Mouse (Mus musculus): Measurements from ENCODE around the gene Shank1. TPM values are rescaled to one million over a fixed set of nuclear protein-coding genes. Genes with fewer than 3 reads are reported as not detected.

Shank1 gene
- 23.6 and 34.2 TPM in 2 replicates for polyA plus RNA-seq (2012; rRNA removed)

DNA sequence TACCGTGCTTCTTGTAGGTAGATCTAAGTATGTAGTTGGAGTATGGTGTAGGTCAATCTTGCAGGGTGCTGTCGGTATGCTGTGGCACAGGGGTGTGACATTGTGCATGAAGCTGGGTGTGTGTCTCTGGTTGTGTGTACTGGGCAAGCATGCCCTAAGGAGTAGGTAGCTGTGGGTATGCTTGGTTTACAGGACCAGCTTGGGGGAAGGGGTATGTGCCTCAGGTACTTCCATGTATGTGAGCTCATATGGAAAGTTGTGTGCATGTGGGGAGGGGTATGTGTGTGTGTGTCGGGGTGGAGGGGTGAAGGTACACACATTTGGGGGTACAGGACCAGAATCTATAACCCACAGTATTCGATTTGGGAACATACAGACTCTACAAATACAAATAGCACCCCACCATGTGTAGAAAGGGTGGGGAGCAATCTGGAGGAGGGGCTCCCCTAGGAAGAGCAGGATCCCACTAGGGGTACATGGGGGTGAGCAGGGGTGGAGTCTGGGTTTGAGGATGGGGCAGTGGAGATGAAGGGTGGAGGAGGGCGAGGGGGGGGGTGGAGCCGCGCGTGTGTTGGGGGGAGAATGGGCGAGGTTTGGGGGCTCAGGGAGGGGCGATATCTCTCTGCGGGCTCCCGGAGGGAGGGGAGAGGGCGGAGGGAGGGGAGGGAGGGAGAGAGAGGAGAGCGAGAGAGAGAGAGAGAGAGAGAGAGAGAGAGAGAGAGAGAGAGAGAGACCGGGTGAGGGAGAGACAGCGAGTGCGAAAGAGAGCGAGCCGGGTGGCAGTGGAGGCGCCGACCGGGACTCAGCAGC is at the start of gene Shank1:
Shank1 (plus strand) TSS at position 779 of the 810 bp plus-strand sequence.

DNA sequence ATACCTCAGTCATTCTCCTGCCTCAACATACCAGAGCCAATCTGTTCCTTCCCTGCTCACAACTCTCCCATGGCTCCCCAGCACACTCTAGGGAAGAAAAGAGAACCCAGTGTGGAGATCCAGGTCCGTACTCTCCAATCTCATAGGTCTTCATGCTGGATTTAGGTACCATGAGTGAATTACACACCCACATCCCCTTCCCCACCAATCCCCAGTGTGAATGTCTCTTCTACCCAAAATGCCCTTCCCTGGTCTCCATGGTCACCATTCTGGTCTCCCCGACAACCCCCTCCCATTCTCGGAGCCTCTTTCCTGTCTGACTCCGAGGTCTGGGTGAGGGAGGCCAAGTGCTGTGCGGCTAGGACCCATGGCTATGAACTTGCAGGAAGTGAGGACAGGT is 48.9 kb upstream of the Shank1 start, which contains the start of gene Gm15517:
Gm15517 (plus strand) TSS at position 301 of the 400 bp plus-strand sequence.

DNA sequence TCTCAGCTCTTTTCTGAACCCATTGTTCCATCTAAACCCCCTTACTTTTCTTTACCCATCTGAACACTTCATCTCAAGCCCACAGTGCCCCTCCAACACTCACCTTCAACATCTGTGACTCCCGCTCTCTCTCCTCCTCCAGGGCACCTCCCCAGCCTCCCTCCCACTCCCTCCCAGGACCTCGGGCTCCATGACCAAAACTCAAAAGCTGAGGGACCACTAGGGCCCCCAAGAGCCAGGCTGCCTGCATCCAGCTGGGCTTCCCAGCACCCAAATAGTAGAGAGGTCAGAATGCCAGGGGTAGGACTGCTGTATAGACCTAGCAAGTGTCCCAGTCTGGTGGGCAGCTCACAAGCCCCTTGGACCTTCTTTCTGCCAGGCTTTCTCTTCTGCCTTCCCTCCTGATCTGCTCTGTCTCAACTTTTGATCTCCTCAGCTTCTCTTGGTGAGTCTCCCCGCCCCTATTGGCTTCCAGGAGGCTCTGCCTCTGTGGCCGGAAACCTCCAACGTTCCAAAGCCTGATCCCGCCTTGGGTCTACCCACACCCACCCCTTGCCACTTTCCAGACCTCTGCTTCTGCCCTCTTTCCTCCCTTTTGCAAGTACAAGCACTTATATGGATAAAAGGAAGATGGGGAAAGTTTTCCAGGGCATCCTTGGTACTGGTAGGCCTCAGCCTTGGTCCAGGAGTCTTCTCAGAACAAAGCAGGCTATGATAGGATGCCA is 3.4 kb upstream of the Shank1 start, which contains the start of gene Clec11a:
Clec11a (minus strand) TSS at position 387 of the 725 bp plus-strand sequence.

DNA sequence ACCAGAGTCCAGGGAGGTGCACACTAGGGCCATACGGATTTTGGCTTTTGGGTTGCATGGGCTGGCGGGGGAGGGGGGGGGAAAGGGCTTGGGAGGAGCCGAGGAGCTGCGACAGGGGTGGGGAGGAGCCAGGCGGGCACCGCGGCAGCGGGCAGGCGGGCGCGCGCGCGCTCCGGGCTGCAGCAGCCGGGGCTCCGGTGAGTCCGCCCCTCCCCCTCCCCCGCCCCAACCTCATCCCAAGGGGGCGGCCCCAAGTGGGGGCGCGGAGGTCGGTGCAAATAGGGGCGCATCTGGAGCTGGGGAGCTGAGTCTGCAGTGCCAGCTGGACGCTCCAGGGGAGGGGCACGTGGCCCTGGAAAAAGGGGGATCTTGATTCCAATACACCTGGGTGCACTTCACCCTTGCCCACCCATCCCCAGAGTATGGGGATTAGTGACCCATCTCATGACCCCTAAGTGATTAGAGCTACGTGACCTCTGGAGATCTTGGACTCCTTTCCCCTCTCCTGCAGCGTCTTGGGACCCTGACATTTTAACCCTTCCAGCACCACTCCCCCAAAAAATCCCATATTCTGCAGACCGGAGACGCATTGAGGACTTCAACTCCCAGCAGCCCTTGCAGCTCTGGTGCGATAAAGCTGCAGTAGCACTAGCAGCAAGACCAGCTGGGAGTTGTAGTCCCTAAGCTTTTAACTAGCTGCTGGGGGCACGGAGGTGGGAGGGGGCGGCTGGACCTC is 74.1 kb downstream of the Shank1 start, which contains the start of gene Syt3:
Syt3 (plus strand) TSS at position 123 of the 736 bp plus-strand sequence.

DNA sequence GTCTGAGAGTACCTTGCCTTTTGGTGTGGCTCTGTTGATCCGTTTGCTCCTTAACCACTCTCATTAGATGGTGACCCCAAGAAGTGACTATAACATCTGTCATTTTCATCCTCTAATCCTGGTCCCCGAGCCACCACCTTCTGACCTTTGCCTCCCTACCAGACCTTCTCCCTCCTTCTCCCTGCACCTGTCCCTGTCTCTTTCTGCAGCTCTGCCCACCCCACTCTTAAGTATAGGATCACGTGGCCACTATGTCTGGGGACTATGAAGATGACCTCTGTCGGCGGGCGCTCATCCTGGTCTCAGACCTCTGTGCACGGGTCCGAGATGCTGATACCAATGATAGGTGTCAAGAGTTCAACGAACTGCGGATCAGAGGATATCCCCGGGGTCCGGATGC is 75.7 kb downstream of the Shank1 start, which contains the start of gene 1700008O03Rik:
1700008O03Rik (minus strand) TSS at position 101 of the 400 bp plus-strand sequence.

Other genes starting within 250 kb of the Shank1 start
- not detected in 2 replicates for gene Klk1b21, start 207.9 kb upstream of the Shank1 start, polyA plus RNA-seq (2012; rRNA removed)
- gene Klk1b22, start 197.6 kb upstream of the Shank1 start, polyA plus RNA-seq (2012; rRNA removed), result not detected in 2 replicates
- gene Klk1b16, start 173.5 kb upstream of the Shank1 start, polyA plus RNA-seq (2012; rRNA removed), result not detected in 2 replicates
- 0.09 TPM in 1 of 2 replicates, not detected in the other for gene Klk1b24, start 122.0 kb upstream of the Shank1 start, polyA plus RNA-seq (2012; rRNA removed)
- not detected in 2 replicates for gene Klk1b3, start 112.1 kb upstream of the Shank1 start, polyA plus RNA-seq (2012; rRNA removed)
- not detected in 2 replicates for gene Klk1b4, start 102.8 kb upstream of the Shank1 start, polyA plus RNA-seq (2012; rRNA removed)
- gene Klk1b5, start 94.3 kb upstream of the Shank1 start, polyA plus RNA-seq (2012; rRNA removed), result not detected in 2 replicates
- gene Klk1, start 84.9 kb upstream of the Shank1 start, polyA plus RNA-seq (2012; rRNA removed), result not detected in 2 replicates
- not detected in 2 replicates for gene Gm36864, start 74.1 kb upstream of the Shank1 start, polyA plus RNA-seq (2012; rRNA removed)
- 1.4 and 1.6 TPM in 2 replicates for gene 1700028J19Rik, start 63.6 kb upstream of the Shank1 start, polyA plus RNA-seq (2012; rRNA removed)
- gene 2410002F23Rik, start 63.5 kb upstream of the Shank1 start, polyA plus RNA-seq (2012; rRNA removed), result 290 and 299 TPM in 2 replicates
- 0.05 TPM in 1 of 2 replicates, not detected in the other for gene Acp4, start 52.9 kb upstream of the Shank1 start, polyA plus RNA-seq (2012; rRNA removed)
- 0.51 TPM in 1 of 2 replicates, not detected in the other for gene Gm15517, start 48.8 kb upstream of the Shank1 start, polyA plus RNA-seq (2012; rRNA removed)
- 4.6 and 6.3 TPM in 2 replicates for gene Clec11a, start 3.4 kb upstream of the Shank1 start, polyA plus RNA-seq (2012; rRNA removed)
- 26.1 and 27.0 TPM in 2 replicates for gene Syt3, start 73.8 kb downstream of the Shank1 start, polyA plus RNA-seq (2012; rRNA removed)
- 3.3 and 4.9 TPM in 2 replicates for gene 1700008O03Rik, start 75.6 kb downstream of the Shank1 start, polyA plus RNA-seq (2012; rRNA removed)
- gene Lrrc4b, start 118.8 kb downstream of the Shank1 start, polyA plus RNA-seq (2012; rRNA removed), result 193 and 226 TPM in 2 replicates
- 26.7 and 26.9 TPM in 2 replicates for gene Aspdh, start 155.1 kb downstream of the Shank1 start, polyA plus RNA-seq (2012; rRNA removed)
- 90.7 and 102 TPM in 2 replicates for gene Josd2, start 157.7 kb downstream of the Shank1 start, polyA plus RNA-seq (2012; rRNA removed)
- 185 and 186 TPM in 2 replicates for gene Emc10, start 186.3 kb downstream of the Shank1 start, polyA plus RNA-seq (2012; rRNA removed)
- gene Fam71e1, start 186.3 kb downstream of the Shank1 start, polyA plus RNA-seq (2012; rRNA removed), result 39.6 and 46.7 TPM in 2 replicates
- gene Mybpc2, start 214.4 kb downstream of the Shank1 start, polyA plus RNA-seq (2012; rRNA removed), result 0.01 and 0.05 TPM in 2 replicates
- 0.06 and 0.16 TPM in 2 replicates for gene Spib, start 221.8 kb downstream of the Shank1 start, polyA plus RNA-seq (2012; rRNA removed)
- 60.2 and 64.2 TPM in 2 replicates for gene Pold1, start 238.6 kb downstream of the Shank1 start, polyA plus RNA-seq (2012; rRNA removed)
- gene Nr1h2, start 243.7 kb downstream of the Shank1 start, polyA plus RNA-seq (2012; rRNA removed), result 94.5 and 97.2 TPM in 2 replicates

Data from central nervous system, embryonic 14 days (tissue).